In the genomic region with DNA sequence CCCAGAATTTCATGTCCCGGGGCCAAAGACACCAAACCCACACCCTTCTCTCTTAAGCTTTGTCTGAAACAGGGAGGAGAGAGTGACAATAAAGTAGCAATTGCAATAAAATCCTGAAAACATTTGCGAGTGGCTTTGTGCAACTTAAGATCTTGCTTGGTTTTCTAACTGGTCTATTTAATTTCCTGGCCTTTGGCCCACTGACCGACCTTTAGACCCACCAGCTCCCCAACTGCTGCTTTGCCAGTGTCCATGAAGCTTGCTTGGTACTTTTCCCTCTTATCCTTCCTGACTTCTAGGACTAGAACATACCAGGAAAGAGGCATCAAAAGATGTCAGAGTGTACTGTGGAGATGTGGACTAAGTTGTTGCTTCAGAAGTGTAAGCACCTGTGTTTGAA, we compare ENCODE assay signal across 19 mouse cellular contexts. TPM values are rescaled to one million over a fixed set of nuclear protein-coding genes. Genes with fewer than 3 reads are reported as not detected.
"Had no signal": no experiment of that assay in that cellular context is flagged by ENCODE, and none has a peak within 500 bp of the region (broad histone marks: within the 10 kb centered on the region; RNA-seq: fewer than 3 reads in every experiment).

No protein-coding gene starts in this region.

- H3K9me3 ChIP-seq: intestine, embryonic 15.5 days; limb, embryonic 12.5 days; lung, embryonic 15.5 days; megakaryocyte, embryonic 14.5 days; midbrain, embryonic 12.5 days; neural tube, embryonic 13.5 days; stomach, embryonic 15.5 days had no signal

- H3K9ac ChIP-seq: hindbrain, embryonic 14.5 days; intestine, embryonic 15.5 days; limb, embryonic 12.5 days; lung, embryonic 15.5 days; midbrain, embryonic 12.5 days; neural tube, embryonic 13.5 days; stomach, embryonic 15.5 days had no signal

- H3K4me3 ChIP-seq: intestine, embryonic 15.5 days; layer of hippocampus, adult 2 months; limb, embryonic 12.5 days; lung, embryonic 15.5 days; megakaryocyte, embryonic 14.5 days; midbrain, embryonic 12.5 days; neural tube, embryonic 13.5 days; stomach, embryonic 15.5 days had no signal

- H3K4me1 ChIP-seq: intestine, embryonic 15.5 days; limb, embryonic 12.5 days; lung, embryonic 15.5 days; megakaryocyte, embryonic 14.5 days; midbrain, embryonic 12.5 days; neural tube, embryonic 13.5 days; stomach, embryonic 15.5 days had no signal

- DNase-seq: lung, postnatal 14 days; retina, postnatal 1 day; right cerebral cortex, postnatal 4 days; spleen, adult 18-20 months; thymus, postnatal 4 days had no signal

- H3K4me2 ChIP-seq: hindbrain, embryonic 14.5 days; intestine, embryonic 15.5 days; limb, embryonic 12.5 days; lung, embryonic 15.5 days; midbrain, embryonic 12.5 days; neural tube, embryonic 13.5 days; stomach, embryonic 15.5 days had no signal

- H3K27me3 ChIP-seq: intestine, embryonic 15.5 days; limb, embryonic 12.5 days; lung, embryonic 15.5 days; midbrain, embryonic 12.5 days; neural tube, embryonic 13.5 days; stomach, embryonic 15.5 days had no signal

- H3K27ac ChIP-seq: hindbrain, embryonic 14.5 days; intestine, embryonic 15.5 days; layer of hippocampus, adult 2 months; limb, embryonic 12.5 days; lung, embryonic 15.5 days; macrophage; midbrain, embryonic 12.5 days; neural tube, embryonic 13.5 days; stomach, embryonic 15.5 days had no signal

- ATAC-seq: intestine, embryonic 15.5 days; midbrain, embryonic 16.5 days had no signal

- H3K36me3 ChIP-seq: intestine, embryonic 15.5 days; limb, embryonic 12.5 days; lung, embryonic 15.5 days; midbrain, embryonic 12.5 days; neural tube, embryonic 13.5 days; stomach, embryonic 15.5 days had no signal

RNA-seq across cellular contexts. Expression of a gene that starts 1.4 kb away (rescaled TPM):
- total RNA-seq: layer of hippocampus, adult 2 months; layer of hippocampus, postnatal 10 days; left cerebral cortex, postnatal 36 days; liver, adult 2 months had no signal
- polyA plus RNA-seq: hindbrain, embryonic 14.5 days; limb, embryonic 12.5 days; liver, adult 2 months; lung, embryonic 15.5 days; macrophage; midbrain, embryonic 12.5 days; midbrain, embryonic 16.5 days; neural tube, embryonic 13.5 days had no signal

RNA-seq across cellular contexts. Expression of a gene that starts 5.0 kb away (rescaled TPM):
- total RNA-seq: layer of hippocampus, adult 2 months; layer of hippocampus, postnatal 10 days; left cerebral cortex, postnatal 36 days; liver, adult 2 months had no signal
- polyA plus RNA-seq: hindbrain, embryonic 14.5 days; limb, embryonic 12.5 days; liver, adult 2 months; lung, embryonic 15.5 days; macrophage; midbrain, embryonic 12.5 days; midbrain, embryonic 16.5 days; neural tube, embryonic 13.5 days had no signal

RNA-seq across cellular contexts. Expression of a gene that starts 18.5 kb away (rescaled TPM):
- total RNA-seq: layer of hippocampus, adult 2 months; layer of hippocampus, postnatal 10 days; left cerebral cortex, postnatal 36 days; liver, adult 2 months had no signal
- polyA plus RNA-seq: liver, adult 2 months; macrophage had no signal

RNA-seq across cellular contexts. Expression of a gene that starts 49.4 kb away (rescaled TPM):
- total RNA-seq: liver, adult 2 months had no signal
- polyA plus RNA-seq: liver, adult 2 months; macrophage had no signal
